Mouse (Mus musculus) CH12.LX (cell line): ENCODE results near the gene Hist1h2be. TPM values are rescaled to one million over a fixed set of nuclear protein-coding genes. Genes with fewer than 3 reads are reported as not detected.

Source experiments
- DNase-seq: peaks from one replicate; pipeline ENCODE4 v3.0.0-alpha.2; 2013; ENCODE audit errors: extremely low read depth
- H3K27ac ChIP-seq: 2 replicates; pipeline ENCODE4 v1.5.1; 2012; ENCODE audit warnings: low read depth, mild to moderate bottlenecking, control low read depth, moderate library complexity; ENCODE audit not compliant: insufficient read depth
- H3K27me3 ChIP-seq: replicated peaks from 2 replicates; pipeline ENCODE3; 2012; ENCODE audit warnings: inconsistent platforms
- H3K36me3 ChIP-seq, 2 experiments: replicated peaks in 1 of 2; 2 replicates each; pipeline versions ENCODE3 to v1.6.1; 2012; ENCODE audit warnings: inconsistent platforms in 1 of 2, low read length in 1 of 2, mild to moderate bottlenecking in 1 of 2, mixed read lengths in 1 of 2, moderate library complexity in 1 of 2; ENCODE audit not compliant: control insufficient read depth in 1 of 2, insufficient read depth in 1 of 2
- H3K4me1 ChIP-seq, 2 experiments: 2 replicates each; pipeline ENCODE4 v1.6.1; 2012; ENCODE audit warnings: inconsistent platforms in 1 of 2, moderate library complexity in 1 of 2; ENCODE audit not compliant: insufficient read depth in 2 of 2, control insufficient read depth in 1 of 2
- H3K4me2 ChIP-seq: 2 replicates; pipeline ENCODE4 v1.6.1; 2012; ENCODE audit warnings: low read depth, mild to moderate bottlenecking, control low read depth; ENCODE audit not compliant: poor library complexity, insufficient read depth, severe bottlenecking
- H3K4me3 ChIP-seq, 3 experiments: fragments of 150-350 bp in 1 of 3; sonication (generic) in 1 of 3; replicated peaks in 1 of 3; 2 replicates each; pipeline versions ENCODE3 to v1.5.1; 2011 to 2012; ENCODE audit warnings: low read depth in 2 of 3, low read length in 2 of 3, mild to moderate bottlenecking in 2 of 3, moderate library complexity in 2 of 3, control low read depth in 1 of 3, improper control_type of control experiment in 1 of 3, inconsistent platforms in 1 of 3, mixed read lengths in 1 of 3; ENCODE audit not compliant: poor library complexity in 1 of 3
- H3K79me2 ChIP-seq: replicated peaks from 2 replicates; pipeline ENCODE4 v1.6.1; 2012; ENCODE audit warnings: mild to moderate bottlenecking, moderate library complexity; ENCODE audit not compliant: control insufficient read depth, poor library complexity, insufficient read depth, severe bottlenecking; ENCODE audit errors: extremely low read depth
- H3K9ac ChIP-seq: 2 replicates; pipeline ENCODE4 v1.6.1; 2012; ENCODE audit warnings: low read depth, mild to moderate bottlenecking, control low read depth, moderate library complexity; ENCODE audit not compliant: insufficient read depth
- H3K9me3 ChIP-seq: replicated peaks from 2 replicates; pipeline ENCODE3; 2012; ENCODE audit warnings: low read length, inconsistent platforms, mixed read lengths
- BHLHE40 ChIP-seq: IDR thresholded peaks from 2 replicates; pipeline ENCODE4 v1.6.1; 2011; ENCODE audit warnings: mild to moderate bottlenecking, low read depth, low read length, improper control_type of control experiment
- CHD1 ChIP-seq: IDR thresholded peaks from 2 replicates; pipeline ENCODE4 v1.6.1; 2012; ENCODE audit warnings: low read depth, low read length, improper control_type of control experiment, inconsistent platforms
- CHD2 ChIP-seq: IDR thresholded peaks from 2 replicates; pipeline ENCODE4 v1.6.1; 2011; ENCODE audit warnings: low read length, improper control_type of control experiment
- CTCF ChIP-seq, 2 experiments: IDR thresholded peaks in 1 of 2; conservative IDR thresholded peaks in 1 of 2; 2 replicates each; pipeline ENCODE4 v1.5.1; 2011 to 2012; ENCODE audit warnings: low read depth in 2 of 2, low read length in 2 of 2, improper control_type of control experiment in 1 of 2, inconsistent platforms in 1 of 2, mild to moderate bottlenecking in 1 of 2, moderate library complexity in 1 of 2
- E2F4 ChIP-seq: IDR thresholded peaks from 2 replicates; pipeline ENCODE4 v1.6.1; 2011; ENCODE audit warnings: low read depth, low read length, improper control_type of control experiment; ENCODE audit not compliant: insufficient replicate concordance
- ELF1 ChIP-seq: IDR thresholded peaks from 2 replicates; pipeline ENCODE4 v1.6.1; 2014; ENCODE audit warnings: low read depth, mild to moderate bottlenecking, inconsistent platforms, low read length, improper control_type of control experiment
- EP300 ChIP-seq: IDR thresholded peaks from 2 replicates; pipeline ENCODE4 v1.6.1; 2011; ENCODE audit warnings: low read length, improper control_type of control experiment
- ETS1 ChIP-seq: conservative IDR thresholded peaks from 2 replicates; pipeline ENCODE4 v1.6.1; 2012; ENCODE audit warnings: low read depth, mild to moderate bottlenecking, inconsistent platforms, low read length, improper control_type of control experiment, moderate library complexity
- GABPA ChIP-seq: IDR thresholded peaks from 2 replicates; pipeline ENCODE4 v1.6.1; 2012; ENCODE audit warnings: low read depth, low read length, improper control_type of control experiment, inconsistent platforms; ENCODE audit not compliant: insufficient replicate concordance
- HCFC1 ChIP-seq: IDR thresholded peaks from 2 replicates; pipeline ENCODE4 v1.6.1; 2012; ENCODE audit warnings: low read depth, mild to moderate bottlenecking, inconsistent platforms, low read length, improper control_type of control experiment
- IRF4 ChIP-seq: IDR thresholded peaks from 2 replicates; pipeline ENCODE4 v1.6.1; 2014; ENCODE audit warnings: low read depth, mild to moderate bottlenecking, inconsistent platforms, low read length, improper control_type of control experiment
- JUN ChIP-seq: IDR thresholded peaks from 2 replicates; pipeline ENCODE4 v1.6.1; 2011; ENCODE audit warnings: low read depth, mild to moderate bottlenecking, low read length, improper control_type of control experiment, moderate library complexity; ENCODE audit not compliant: insufficient read depth
- JUND ChIP-seq: conservative IDR thresholded peaks from 2 replicates; pipeline ENCODE4 v1.6.1; 2011; ENCODE audit warnings: low read depth, low read length, improper control_type of control experiment
- KAT2A ChIP-seq: IDR thresholded peaks from 2 replicates; pipeline ENCODE4 v1.6.1; 2012; ENCODE audit warnings: low read length, improper control_type of control experiment, inconsistent platforms; ENCODE audit not compliant: insufficient replicate concordance
- MAFK ChIP-seq: IDR thresholded peaks from 2 replicates; pipeline ENCODE4 v1.6.1; 2011; ENCODE audit warnings: low read length, improper control_type of control experiment; ENCODE audit not compliant: insufficient replicate concordance
- MAX ChIP-seq: IDR thresholded peaks from 2 replicates; pipeline ENCODE4 v1.6.1; 2011; ENCODE audit warnings: low read length, improper control_type of control experiment
- MAZ ChIP-seq: IDR thresholded peaks from 2 replicates; pipeline ENCODE4 v1.6.1; 2012; ENCODE audit warnings: low read depth, mild to moderate bottlenecking, inconsistent platforms, low read length, improper control_type of control experiment, moderate library complexity
- MEF2A ChIP-seq: IDR thresholded peaks from 2 replicates; pipeline ENCODE4 v1.6.1; 2014; ENCODE audit warnings: low read depth, mild to moderate bottlenecking, inconsistent platforms, low read length, improper control_type of control experiment, borderline replicate concordance
- MXI1 ChIP-seq: IDR thresholded peaks from 2 replicates; pipeline ENCODE4 v1.6.1; 2011; ENCODE audit warnings: mild to moderate bottlenecking, low read depth, low read length, improper control_type of control experiment
- MYC ChIP-seq: IDR thresholded peaks from 2 replicates; pipeline ENCODE4 v1.6.1; 2011; ENCODE audit warnings: low read depth, mild to moderate bottlenecking, improper control_type of control experiment, low read length
- NELFE ChIP-seq: IDR thresholded peaks from 2 replicates; pipeline ENCODE4 v1.6.1; 2011; ENCODE audit warnings: low read depth, low read length, improper control_type of control experiment
- NRF1 ChIP-seq: IDR thresholded peaks from 2 replicates; pipeline ENCODE4 v1.6.1; 2014; ENCODE audit warnings: low read depth, mild to moderate bottlenecking, inconsistent platforms, low read length, improper control_type of control experiment, moderate library complexity
- PAX5 ChIP-seq: IDR thresholded peaks from 2 replicates; pipeline ENCODE4 v1.6.1; 2012; ENCODE audit warnings: low read length, inconsistent platforms, mixed read lengths
- POLR2A ChIP-seq: IDR thresholded peaks from 2 replicates; pipeline ENCODE4 v1.6.1; 2011; ENCODE audit warnings: low read depth, mild to moderate bottlenecking, improper control_type of control experiment, low read length
- POLR2AphosphoS2 ChIP-seq: IDR thresholded peaks from 2 replicates; pipeline ENCODE4 v1.6.1; 2011; ENCODE audit warnings: low read depth, low read length, improper control_type of control experiment
- RAD21 ChIP-seq: IDR thresholded peaks from 2 replicates; pipeline ENCODE4 v1.6.1; 2011; ENCODE audit warnings: low read depth, mild to moderate bottlenecking, low read length, improper control_type of control experiment, moderate library complexity
- RCOR1 ChIP-seq: conservative IDR thresholded peaks from 2 replicates; pipeline ENCODE4 v1.6.1; 2012; ENCODE audit warnings: low read depth, mild to moderate bottlenecking, inconsistent platforms, low read length, improper control_type of control experiment
- SIN3A ChIP-seq: IDR thresholded peaks from 2 replicates; pipeline ENCODE4 v1.6.1; 2012; ENCODE audit warnings: low read length, improper control_type of control experiment, inconsistent platforms
- SMC3 ChIP-seq: IDR thresholded peaks from 2 replicates; pipeline ENCODE4 v1.6.1; 2011; ENCODE audit warnings: low read depth, low read length, improper control_type of control experiment
- TBP ChIP-seq: conservative IDR thresholded peaks from 2 replicates; pipeline ENCODE4 v1.6.1; 2011; ENCODE audit warnings: low read depth, low read length, improper control_type of control experiment
- TCF12 ChIP-seq: IDR thresholded peaks from 2 replicates; pipeline ENCODE4 v1.6.1; 2014; ENCODE audit warnings: low read depth, mild to moderate bottlenecking, inconsistent platforms, low read length, improper control_type of control experiment
- UBTF ChIP-seq: IDR thresholded peaks from 2 replicates; pipeline ENCODE4 v1.6.1; 2012; ENCODE audit warnings: low read depth, mild to moderate bottlenecking, inconsistent platforms, low read length, improper control_type of control experiment, moderate library complexity
- USF1 ChIP-seq: IDR thresholded peaks from 2 replicates; pipeline ENCODE4 v1.6.1; 2014; ENCODE audit warnings: low read depth, mild to moderate bottlenecking, inconsistent platforms, low read length, improper control_type of control experiment
- USF2 ChIP-seq: conservative IDR thresholded peaks from 2 replicates; pipeline ENCODE4 v1.6.1; 2011; ENCODE audit warnings: low read depth, low read length, improper control_type of control experiment
- ZC3H11A ChIP-seq: IDR thresholded peaks from 2 replicates; pipeline ENCODE4 v1.6.1; 2012; ENCODE audit warnings: low read depth, mild to moderate bottlenecking, inconsistent platforms, low read length, improper control_type of control experiment
- ZKSCAN1 ChIP-seq: IDR thresholded peaks from 2 replicates; pipeline ENCODE4 v1.6.1; 2012; ENCODE audit warnings: low read depth, inconsistent platforms, low read length, improper control_type of control experiment, borderline replicate concordance
- ZMIZ1 ChIP-seq: IDR thresholded peaks from 2 replicates; pipeline ENCODE4 v1.6.1; 2012; ENCODE audit warnings: low read depth, mild to moderate bottlenecking, inconsistent platforms, low read length, improper control_type of control experiment
- ZNF384 ChIP-seq: IDR thresholded peaks from 2 replicates; pipeline ENCODE4 v1.6.1; 2012; ENCODE audit warnings: low read depth, low read length, improper control_type of control experiment, inconsistent platforms
- dilution Hi-C: fragments of 300-500 bp; cut with MboI; formaldehyde crosslinking; loops from 2 replicates; pipeline ENCODE4 v1.14.3; 2020; ENCODE audit warnings: low sequenced_read_pairs; ENCODE audit not compliant: extremely low pct_unique_long_range_greater_than_20kb, extremely low pct_ligation_motif_present
- in situ Hi-C: fragments of 300-500 bp; cut with MboI; formaldehyde crosslinking; loops from 3 replicates; pipeline ENCODE4 v1.14.3; 2019; ENCODE audit warnings: low sequenced_read_pairs, low pct_ligation_motif_present, low pct_unique_long_range_greater_than_20kb, mixed read lengths
- polyA plus RNA-seq: library from polyadenylated mRNA; unstranded; fragments of >175 nt; gene quantifications from 2 replicates; pipeline ENCODE4 v1.2.1, GENCODE M21; 2012; ENCODE audit warnings: low read depth; ENCODE audit not compliant: insufficient read length
- total RNA-seq, 2 experiments: library from RNA; depleted of rRNA; stranded (reverse); fragments of 300-350 nt in 1 of 2; fragments of >200 nt in 1 of 2; gene quantifications; 2 replicates each; pipeline ENCODE4 v1.2.3; 2012 to 2014

The Hist1h2be gene
- total and polyA plus RNA-seq, 3 experiments: 0.70 to 282 (median 4.7) TPM

DNA sequence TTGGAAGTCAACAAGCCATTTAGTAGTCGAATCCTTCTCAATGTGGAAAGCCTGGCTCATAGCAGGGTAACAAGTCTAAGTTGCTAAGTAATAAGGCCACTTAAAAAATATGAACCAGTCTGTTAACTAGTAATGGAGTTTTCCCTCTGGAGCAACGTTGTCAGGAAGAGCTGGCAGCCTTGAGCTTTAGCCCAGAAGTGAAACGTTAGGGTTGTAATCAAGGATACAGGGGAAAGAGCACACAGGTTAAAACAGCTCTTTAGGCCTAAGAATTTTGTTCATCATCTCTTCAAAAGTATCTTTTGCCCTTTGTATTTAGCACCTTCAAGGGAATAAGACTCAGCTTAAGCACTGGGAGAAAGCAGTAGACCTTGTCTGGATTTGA, 70.2 kb downstream of the Hist1h2be start:
- in situ Hi-C loops: loop anchor here (25.0 kb wide), 1 partner anchor 1813 kb away; the partner anchor contains the start of gene Hist1h4j

DNA sequence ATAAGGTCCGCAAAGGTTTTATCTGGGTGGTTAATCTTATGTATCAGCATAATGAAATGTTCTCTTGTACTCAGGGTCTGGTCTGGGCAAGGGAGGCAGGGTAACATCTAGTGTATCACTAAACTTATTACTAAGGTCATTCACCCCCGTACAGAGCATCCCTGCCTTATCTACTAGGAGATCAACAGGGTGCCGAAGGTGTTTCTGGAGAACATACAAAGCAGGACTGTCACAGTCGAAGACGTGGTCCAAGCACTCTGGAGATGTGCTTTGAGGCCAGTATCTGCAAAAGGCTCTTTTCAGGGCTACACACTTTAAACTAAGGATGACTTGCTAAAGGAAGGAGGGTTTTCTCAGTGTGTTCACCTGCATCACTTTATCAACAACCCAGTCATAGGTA, 74.2 kb downstream of the Hist1h2be start:
- H3K27ac ChIP-seq: no peak overlapping the region
- TF ChIP-seq POLR2AphosphoS2 (no peak), NELFE (no peak), UBTF (no peak), SMC3 (no peak), ZMIZ1 (no peak), ZNF384 (no peak), JUN (no peak), KAT2A (no peak), POLR2A (no peak), BHLHE40 (no peak), MXI1 (no peak), CHD1 (no peak), MEF2A (no peak)
- in situ Hi-C loops: no loop called here
- H3K36me3 ChIP-seq: no peaks in the 10 kb centered on the region
- H3K4me1 ChIP-seq: peaks cover 0 to 6% of the 10 kb centered on the region in 2 experiments; a peak in 1 of 4 replicates
- H3K9ac ChIP-seq: no peak overlapping the region
- no peaks in the 10 kb centered on the region for H3K9me3 ChIP-seq
- no peaks in the 10 kb centered on the region for H3K79me2 ChIP-seq
- dilution Hi-C loops: no loop called here
- H3K4me2 ChIP-seq: no peak overlapping the region
- H3K27me3 ChIP-seq: no peaks in the 10 kb centered on the region
- no peak overlapping the region for H3K4me3 ChIP-seq
- no peak for DNase-seq

More for the DNA sequence above, 70.2 kb downstream of the Hist1h2be start:
- Histone ChIP-seq H3K27me3 (no peaks in the 10 kb centered on the region), H3K36me3 (no peaks in the 10 kb centered on the region), H3K9ac (peak overlapping the region; percentile 91), H3K4me2 (peak overlapping the region; percentile 84), H3K9me3 (no peaks in the 10 kb centered on the region), H3K4me1 (peaks cover 4 to 21% of the 10 kb centered on the region in 2 experiments; a peak in 3 of 4 replicates), H3K27ac (peak overlapping the region; percentile 98), H3K4me3 (peak overlapping the region; percentile 29 to 55 (median 30)), H3K79me2 (no peaks in the 10 kb centered on the region)
- TF ChIP-seq PAX5 (no peak), MAX (no peak), MXI1 (no peak), CTCF (conservative IDR thresholded peaks at IDR 0.05 in 1 of 2, IDR thresholded peaks at IDR 0.05 in 1 of 2; ENCODE audit: low read depth in 2 of 2, low read length in 2 of 2) (no peak), SMC3 (peak; percentile 26; the same call in 1 of the 2 replicates), TBP (peak; percentile 62; the same call in 1 of the 2 replicates), POLR2A (peak; percentile 80; the same call in 1 of the 2 replicates), USF1 (no peak), JUND (no peak), TCF12 (no peak), GABPA (no peak), UBTF (no peak), ELF1 (no peak), ZKSCAN1 (no peak), RAD21 (no peak), CHD1 (peak; percentile 90; the same call in 1 of the 2 replicates), USF2 (no peak), ZNF384 (no peak), E2F4 (no peak), MAZ (no peak), IRF4 (no peak), NELFE (no peak), MYC (peak; percentile 19; the same call in 1 of the 2 replicates), ZC3H11A (no peak), ZMIZ1 (no peak; the same call in 1 of the 2 replicates), NRF1 (no peak), MEF2A (no peak), HCFC1 (peak; percentile 38; the same call in 1 of the 2 replicates), POLR2AphosphoS2 (peak; percentile 100), KAT2A (no peak), JUN (no peak), SIN3A (no peak; the same call in 1 of the 2 replicates), ETS1 (no peak), RCOR1 (peak; percentile 83; the same call in 1 of the 2 replicates), EP300 (no peak), MAFK (no peak), BHLHE40 (no peak; the same call in 1 of the 2 replicates), CHD2 (peak; percentile 49)
- peak; percentile 67 for DNase-seq
- dilution Hi-C loops: no loop called here
